Mouse (Mus musculus): ENCODE results near the gene Ppp2r5b.

DNA sequence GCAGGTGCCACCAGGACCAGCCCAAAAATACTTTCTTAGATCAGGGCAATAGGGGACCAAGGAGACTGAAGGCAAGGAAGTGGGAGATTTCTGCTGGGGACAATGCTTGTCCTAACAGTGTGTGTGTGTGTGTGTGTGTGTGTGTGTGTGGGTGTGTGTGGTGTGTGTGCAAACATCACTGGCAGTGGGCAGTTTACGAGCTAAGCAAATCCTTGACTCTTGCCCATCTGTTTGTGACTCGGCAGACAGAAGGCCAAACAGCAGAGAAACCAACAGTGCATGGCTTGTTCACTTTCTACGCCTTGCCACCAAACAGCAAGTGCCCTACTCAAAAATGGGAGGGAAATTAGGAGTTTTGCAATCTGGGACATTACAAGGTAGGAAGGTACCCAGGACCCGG is 37.9 kb upstream of the Ppp2r5b start:
- TF ChIP-seq POLR2A (IDR thresholded peaks at IDR 0.05; ENCODE audit: low read depth, low read length) (no peak), CTCF (conservative IDR thresholded peaks at IDR 0.05; ENCODE audit: insufficient read depth, insufficient read length, low read depth, low read length) (no peak)

All from kidney, adult 2 months (tissue).